Mouse (Mus musculus) left cerebral cortex, adult 18-20 months (tissue): Measurements from ENCODE around the gene Sox5. TPM values are rescaled to one million over a fixed set of nuclear protein-coding genes. Genes with fewer than 3 reads are reported as not detected.

Experiments
- DNase-seq, 2 experiments: peaks; one replicate each; pipeline ENCODE4 v3.0.0; 2021 to 2022; ENCODE audit warnings: low spot score in 2 of 2, mixed read lengths in 1 of 2
- total RNA-seq, 2 experiments: library from RNA; stranded (reverse); gene quantifications; 2 replicates each; pipeline ENCODE4 v1.2.3; 2021

Sox5 gene
- total RNA-seq, 2 experiments from 2014 or later: 49.5 to 54.4 TPM

DNA sequence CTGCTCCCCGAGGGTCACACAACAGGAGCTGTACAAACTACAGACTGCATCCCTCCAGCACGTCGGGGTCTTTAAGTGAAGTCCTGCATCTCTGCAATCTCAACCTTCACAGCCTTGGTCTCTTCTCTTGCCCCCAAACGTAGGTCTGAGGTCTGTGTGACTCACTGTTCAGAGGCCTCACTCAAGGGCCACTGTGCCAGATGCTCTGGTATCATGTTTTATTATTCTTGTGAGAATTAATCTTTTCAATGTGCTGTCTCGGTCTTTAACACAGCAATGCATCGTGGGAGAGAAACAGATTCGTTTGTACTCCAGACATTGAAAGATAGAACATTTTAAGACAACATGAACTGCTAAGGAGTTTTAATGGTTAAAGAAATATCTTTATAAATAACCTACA is 893.2 kb downstream of the Sox5 start:
- DNase-seq: no peak

DNA sequence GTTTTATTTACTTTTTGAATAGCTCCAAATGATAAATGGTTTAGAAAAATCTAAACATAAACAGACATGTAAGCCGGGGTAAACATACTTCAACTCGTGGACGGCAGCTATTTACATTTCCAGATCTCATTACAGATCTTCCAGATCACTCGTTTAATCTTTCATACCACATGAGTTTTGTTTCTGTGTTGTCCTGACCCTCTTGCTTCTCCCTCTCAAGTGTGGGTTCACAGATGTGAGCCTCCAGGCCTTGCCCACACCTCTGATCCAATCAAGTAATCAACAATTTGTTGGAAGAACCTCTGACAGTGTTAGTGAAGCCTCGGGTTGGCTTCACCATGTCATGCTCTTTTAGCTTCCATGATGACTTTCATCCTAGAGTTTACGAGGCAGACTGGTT is 903.3 kb downstream of the Sox5 start:
- no peak for DNase-seq

DNA sequence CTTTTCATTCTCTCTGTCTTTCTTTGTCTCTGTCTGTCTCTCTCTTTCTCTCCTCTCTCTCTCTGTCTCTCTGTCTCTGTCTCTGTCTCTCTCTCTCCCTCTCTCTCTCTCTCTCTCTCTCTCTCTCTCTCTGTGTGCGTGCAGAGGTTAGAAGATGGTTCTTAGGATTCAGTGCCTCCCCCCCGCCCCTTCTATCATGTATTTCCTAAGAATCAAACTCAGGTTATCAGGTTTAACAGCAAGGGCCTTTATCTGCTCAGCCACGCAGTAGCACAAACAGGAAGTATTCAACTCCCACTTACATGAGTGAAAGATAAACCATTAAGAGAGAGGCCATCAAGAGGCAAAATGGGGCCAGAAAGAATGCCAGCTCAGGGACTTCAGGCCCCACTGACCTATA is 913.0 kb downstream of the Sox5 start:
- no peak for DNase-seq

DNA sequence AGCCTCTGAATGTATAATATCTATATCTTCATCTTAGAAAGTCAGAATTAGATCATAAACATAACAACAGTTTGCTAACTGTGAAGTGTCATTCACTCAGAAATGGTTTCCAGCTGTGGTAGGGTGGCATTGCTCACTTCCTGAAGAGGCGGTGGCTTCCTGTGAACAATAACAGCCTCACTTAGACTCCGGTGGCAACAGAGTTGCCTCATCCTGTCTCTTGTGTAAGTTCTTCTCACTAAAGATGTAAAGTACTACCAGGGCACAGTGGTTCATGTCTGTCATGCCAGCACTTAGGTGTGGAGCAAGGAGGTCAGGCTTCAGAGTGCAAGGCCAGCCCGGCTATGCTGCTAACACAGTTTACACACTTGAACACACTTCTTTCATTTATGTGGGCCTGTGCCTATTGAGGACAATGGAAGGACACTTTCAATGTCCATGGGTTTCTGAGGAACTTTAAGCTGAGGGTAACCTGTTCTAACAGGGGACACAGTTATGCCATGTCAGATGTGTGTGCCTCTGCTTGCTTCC is 913.6 kb downstream of the Sox5 start:
- no peak for DNase-seq

DNA sequence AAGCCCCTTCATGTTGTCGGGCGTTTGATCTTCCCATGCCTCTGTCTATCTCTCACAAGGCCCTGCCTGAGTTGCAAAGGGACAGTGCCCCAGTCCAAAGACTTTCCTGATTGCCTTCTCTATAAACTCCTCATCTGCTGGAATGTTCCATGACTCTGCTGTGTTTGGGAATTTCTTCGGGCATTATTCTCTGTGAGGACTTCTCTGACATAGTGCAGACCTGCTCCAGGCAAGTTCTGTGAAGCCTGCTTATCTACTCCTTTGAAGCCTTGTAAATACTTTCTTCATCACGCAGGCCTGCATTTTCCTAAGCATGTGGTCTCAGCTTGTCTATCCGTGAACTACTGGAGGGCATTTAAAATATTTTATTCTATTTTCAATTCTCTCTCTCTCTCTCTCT is 914.7 kb downstream of the Sox5 start:
- no peak for DNase-seq

DNA sequence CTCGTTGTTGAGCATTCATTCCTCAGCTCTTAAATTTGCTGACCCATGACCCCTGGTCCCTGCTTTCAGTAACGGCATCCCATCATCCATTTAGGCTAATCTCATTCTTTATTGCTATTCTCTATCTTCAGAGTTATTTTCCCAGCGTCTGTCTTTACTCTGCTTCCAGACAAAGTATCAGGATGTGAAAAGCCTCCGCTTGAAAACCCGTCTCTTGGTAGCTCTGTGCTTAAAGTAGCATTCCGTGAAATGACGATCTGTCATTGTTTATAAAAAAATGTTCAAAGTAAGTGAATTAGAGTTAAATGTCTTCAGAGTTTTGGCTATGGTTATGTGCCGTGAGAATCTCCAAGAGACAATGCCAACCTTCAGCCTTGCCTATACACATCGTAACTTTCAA is 915.2 kb downstream of the Sox5 start:
- DNase-seq: no peak

DNA sequence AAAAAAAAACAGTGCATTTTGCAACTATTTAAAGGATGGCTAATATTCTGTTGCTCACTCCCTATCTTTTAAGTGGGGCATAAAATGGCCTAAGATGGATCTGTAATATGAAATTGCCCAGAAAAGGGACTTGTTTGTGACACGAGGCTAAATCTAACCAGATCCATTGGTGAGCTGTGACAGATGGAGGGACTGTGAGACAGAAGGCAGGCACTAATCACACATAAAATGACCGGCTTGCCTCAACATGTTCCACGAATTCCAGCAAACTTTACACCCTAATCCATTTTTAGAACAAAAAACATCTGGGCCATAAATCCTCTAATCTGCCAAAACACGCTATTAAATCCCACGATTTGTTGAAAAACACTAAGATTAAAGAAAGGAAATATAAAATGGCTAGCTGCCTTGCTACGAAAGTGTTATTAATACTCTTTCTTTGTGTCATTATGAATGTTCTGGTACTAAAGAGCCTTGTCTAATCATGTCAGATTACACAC is 919.1 kb downstream of the Sox5 start:
- no peak for DNase-seq

DNA sequence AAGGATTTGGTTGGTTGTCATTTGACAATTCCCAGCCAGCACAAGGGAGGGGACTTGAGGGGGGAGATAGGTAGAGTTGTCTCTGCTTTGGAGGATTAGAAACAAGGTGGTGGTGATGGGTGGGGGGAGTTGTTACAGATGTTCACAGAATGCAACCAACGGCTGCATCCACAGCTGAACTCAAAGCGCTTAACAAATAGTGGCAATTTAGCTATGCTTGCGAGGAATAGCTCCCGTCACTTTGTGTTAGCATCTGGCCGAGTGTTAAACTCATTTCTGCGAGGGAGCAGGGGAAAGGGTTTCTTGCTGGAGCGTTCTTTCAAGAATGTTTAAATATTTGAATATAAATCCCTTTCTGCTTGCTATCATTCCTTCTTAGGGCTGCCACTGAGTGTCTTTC is 921.7 kb downstream of the Sox5 start:
- DNase-seq: no peak

DNA sequence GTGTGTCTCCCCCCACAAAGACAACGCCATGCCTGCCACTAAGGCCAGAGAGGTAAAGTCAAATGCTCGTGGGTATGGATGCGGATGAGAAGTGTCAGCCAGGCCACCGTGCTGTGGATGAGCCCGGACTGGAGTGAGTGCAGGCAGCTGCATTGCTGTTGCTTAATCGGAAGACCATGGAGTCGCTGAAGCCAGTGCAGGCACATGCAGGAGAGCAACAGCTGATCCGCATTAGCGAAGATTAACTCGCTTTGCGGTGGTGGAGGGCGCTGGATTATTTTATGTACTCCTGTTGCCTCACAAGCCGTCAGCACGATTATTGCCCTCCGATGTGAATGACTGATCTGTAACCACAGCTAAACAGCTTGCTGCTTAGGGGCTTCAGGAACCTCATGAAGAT is 922.2 kb downstream of the Sox5 start:
- no peak for DNase-seq

DNA sequence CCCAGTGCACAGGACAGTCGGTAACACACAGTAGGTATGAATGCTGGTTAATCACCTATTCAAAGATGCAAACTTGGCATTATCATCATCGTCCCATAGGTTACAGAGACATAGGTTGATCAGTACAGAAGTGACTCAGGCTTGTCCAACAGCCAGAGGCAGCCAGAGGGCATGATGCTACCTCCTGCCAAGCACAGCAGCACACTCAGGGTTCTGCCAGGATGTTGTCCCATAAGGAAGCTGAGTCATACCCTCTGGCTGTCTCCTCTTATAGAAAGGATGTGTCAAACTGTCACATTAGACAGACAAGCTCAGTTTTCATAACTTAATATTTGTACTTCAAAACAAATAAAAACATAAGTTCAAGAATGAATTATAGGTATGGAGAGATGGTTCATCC is 923.2 kb downstream of the Sox5 start:
- DNase-seq: no peak

DNA sequence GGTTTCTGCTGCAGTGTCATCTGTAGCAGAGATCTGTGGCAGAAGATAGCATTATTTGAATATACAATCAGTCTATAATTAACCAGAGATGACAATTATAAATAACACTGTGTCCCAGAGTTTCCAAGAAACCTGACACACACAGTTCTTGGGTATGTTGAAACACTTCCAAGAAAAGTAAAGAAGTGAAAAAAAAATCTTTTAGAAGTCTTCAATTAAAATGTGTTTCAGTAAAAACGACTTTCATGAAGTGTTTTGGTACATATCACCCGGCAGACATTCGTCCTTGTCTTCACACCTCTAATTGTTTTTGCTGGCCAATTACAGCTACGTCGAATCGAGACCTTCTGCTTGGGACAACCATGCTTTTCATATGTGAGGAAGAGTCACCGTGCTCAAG is 924.4 kb downstream of the Sox5 start:
- no peak for DNase-seq

DNA sequence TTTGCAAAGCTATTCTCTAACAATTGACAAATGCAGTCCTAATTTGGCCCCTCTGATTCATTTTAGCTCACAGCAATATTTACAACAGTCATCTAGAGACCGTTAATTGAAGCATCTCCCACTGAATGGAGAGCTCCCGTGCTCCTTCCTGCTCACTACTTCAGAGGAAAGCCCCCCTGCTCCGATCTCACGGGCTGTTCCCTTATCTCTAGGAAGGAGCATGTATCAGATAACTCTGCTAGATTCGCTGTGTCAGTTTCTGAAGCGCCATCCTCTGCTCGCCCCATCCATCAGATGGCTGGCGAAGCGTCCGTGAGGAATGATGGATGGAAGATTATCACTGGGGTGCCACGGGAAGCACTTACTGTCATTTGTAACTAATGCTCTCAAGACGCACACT is 926.4 kb downstream of the Sox5 start:
- no peak for DNase-seq

DNA sequence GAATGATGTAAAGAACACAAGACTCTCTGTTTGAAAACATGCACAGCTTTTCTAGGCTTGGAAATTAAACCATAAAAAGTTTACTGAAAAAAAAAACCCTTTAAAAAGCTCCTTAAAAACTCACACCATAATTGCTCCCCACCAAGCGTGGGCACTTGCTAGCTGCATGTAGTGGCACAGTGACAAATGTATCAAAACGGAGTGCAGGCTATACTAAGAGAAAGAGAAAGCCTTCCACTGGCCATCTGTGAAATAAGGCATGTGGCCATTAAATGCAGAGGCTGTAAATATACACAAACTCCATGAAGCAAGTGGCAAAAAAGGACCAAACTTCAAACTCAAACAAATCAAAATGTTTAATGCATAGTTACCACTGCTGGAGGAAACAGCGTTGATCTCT is 927.7 kb downstream of the Sox5 start:
- peak; percentile 25 to 53 for DNase-seq

DNA sequence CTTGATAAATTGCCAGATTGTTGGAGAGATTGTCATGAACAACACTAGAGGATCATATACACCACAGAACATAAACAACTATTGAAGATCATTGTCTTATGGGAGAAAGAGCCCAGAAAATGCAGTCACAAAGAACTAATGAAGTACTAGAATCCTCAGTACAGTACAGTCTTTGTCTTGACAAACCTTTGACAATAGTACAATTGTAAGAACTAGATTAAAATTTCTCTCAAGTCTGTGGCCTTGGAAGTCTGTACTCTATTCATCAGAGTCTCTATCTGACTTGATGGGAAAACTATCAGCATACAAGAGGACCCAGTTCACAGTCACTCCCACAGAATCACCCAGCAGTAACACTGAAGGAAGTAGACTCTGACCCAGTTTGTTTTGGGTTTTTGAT is 936.0 kb downstream of the Sox5 start:
- no peak for DNase-seq

DNA sequence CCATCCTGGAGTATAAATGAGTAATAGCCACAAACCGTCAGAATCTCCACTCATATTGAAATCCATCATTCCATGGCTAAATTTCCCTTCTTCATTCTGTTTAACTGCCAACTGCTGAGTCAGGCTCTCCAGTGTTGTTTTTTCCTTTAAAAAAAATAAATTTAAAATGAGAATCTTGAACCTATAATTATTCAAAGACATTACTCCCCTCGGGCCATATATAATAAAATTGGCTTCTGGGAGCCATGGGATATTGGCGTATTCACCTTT is 937.1 kb downstream of the Sox5 start:
- no peak for DNase-seq

DNA sequence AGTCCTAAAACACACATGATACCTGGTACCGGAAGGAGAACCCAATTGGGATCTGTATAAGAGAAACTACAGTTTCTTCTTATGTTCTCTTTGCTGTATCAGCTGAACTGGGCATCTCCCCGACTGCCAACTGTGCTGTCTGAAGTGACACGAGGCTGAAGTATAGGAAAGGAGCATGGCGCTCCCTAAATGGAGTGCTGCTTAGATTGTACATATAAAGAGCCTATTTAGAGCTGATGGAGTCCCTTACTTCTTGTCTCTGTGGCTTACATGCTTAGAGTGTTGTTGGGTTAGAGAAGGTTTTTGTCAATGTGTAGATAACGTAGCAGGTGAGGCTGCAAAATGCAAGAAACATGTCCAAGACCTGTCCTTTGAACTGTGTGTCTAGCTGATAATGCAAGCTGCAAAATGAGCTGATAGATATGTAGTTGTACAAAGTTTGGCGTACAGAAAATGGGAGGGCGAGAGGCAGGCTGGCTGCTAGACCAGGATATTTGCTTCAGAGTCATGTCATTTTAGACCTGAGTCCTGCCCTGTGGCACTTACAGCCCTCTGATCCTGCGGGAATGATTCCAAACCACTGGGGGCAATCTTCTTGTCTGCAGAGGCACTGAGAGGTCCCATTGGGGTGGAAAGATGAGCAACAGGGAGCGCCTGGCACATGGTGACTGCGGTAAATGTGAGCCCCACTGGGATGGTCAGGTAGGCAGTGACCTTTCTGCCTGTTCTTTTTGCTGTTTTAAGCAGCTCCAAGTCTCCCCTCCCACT is 937.7 kb downstream of the Sox5 start:
- no peak for DNase-seq

DNA sequence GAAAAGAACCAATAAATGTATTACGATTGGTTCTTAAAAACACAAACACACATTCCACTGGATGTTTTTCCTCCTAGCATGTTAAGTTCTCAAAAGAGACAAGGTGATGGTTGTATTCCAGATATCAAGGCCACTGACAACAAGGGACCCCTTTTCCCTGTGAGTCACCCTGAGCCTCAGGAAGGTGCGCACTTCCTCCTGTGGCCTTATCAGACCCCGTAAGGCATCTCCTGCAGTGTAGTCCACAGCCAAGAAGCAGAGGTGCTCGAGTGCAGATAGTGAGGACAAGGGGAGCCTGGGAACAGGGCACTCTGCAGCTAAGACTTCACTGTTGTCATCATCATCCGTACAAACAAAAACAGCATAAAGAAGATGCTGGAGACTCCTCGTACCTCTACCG is 939.8 kb downstream of the Sox5 start:
- no peak for DNase-seq

DNA sequence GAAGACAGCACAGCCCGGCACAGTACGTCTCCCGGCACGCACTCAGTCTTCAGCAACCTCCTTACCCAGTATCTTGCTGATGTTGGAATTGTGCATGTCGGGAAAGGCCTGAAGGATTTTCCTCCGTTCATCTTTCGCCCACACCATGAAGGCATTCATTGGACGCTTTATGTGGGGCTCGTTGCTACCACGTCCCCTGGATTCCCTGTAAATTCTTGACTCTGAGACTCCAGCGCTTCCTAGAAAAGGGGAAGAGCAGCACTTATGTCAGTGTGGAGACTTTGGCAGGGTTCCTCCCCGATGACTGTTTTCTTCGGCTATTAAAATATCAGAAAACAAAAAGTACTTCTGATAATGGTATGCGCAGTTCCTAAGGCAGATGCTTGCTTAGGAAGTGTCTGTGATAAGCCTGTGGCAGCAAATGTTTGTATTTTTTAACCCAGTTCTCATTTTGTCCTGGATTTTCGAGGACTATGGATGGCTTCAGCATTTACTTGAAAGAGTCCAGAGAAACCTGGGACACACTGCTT is 940.6 kb downstream of the Sox5 start:
- no peak for DNase-seq

DNA sequence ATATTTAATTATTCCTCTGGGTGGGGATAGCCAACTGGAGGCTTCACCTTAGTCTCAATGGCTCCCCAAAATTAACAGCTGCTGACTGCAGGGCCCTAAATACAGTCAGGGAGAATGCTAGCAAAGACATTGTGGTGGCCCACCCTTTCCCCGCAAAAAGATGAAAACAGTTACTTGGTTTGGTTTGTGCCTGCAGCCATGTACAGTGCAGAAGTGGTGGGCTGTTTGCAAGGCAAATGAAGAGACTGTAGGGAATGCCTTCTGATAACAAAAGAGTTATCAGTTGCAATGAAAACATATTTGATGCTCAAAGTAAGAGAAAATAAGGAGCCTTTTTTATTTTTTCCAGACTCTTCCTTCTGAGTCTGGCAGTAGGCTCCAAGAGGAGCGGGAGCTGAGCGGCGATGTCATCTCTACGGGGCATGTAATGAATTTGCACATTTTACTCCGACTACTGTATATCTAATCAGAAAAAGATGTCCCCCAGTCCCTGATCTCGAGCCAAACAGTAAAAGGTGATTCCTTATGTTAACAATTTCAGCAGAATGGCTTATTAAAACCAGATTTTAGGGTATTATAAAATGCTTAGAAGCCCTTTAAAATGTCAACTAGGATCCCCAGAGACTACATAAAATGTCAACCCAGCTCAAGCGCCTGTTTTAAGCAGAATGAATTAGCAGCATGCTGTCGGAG is 943.2 kb downstream of the Sox5 start:
- no peak for DNase-seq

DNA sequence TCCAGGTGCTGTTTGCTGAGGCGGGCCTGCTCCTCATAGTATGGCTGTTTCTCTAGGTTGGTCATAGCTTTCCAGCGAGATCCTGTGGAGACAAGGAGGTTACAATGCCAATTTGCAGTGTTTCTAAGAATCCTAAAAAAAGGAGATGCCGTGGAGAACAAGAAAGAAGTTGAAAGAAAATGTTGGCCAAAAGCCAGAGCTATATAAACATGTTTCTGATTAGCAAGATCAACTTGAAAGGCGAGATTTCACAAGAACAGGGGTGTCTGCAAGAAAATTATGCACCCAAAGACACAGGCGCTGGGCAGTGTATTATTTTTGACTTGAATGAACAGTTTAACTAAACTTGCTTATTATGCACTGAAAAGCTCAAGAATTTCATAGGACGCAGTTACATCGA is 946.4 kb downstream of the Sox5 start:
- no peak for DNase-seq

DNA sequence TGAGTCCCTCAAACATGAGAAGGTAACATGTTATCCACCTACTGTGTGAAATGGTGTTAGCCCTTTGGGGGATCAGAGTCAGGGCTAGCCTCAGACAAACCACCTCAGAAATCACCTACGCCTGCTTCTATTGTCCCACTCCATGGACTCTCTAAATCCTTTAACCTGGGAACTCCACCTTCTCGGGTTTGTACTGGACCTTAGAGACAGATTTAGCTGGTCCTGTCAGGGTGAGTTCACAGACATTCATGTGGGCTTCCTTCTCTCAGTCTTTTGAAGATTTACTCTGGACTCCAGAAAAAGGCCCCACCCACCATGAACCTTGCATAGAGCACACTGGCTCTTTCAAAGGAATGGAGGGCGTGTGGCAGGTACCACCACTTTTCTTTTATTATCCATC is 947.8 kb downstream of the Sox5 start:
- no peak for DNase-seq

DNA sequence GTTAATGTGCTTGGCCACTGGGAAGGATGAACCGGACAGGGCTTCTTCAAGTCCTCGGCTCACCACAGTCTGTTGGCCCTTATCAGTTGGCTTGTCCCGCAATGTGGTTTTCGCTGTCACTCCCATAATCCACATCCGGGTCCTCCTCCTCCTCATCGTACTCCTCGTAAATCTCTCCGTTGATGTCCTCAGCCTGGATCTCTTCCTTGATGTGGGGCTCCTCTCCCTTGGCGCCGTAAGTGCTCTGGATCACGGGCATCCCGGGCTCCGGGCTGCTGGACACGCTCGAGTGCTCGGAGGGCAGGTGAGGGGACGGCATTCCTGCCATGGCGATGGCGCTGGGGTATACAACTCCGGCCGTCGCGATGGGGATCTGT is 948.6 kb downstream of the Sox5 start:
- no peak for DNase-seq
